Mouse (Mus musculus): ENCODE data around the gene Alcam.

- TF ChIP-seq CTCF (IDR thresholded peaks at IDR 0.05 in 2 of 3, conservative IDR thresholded peaks at IDR 0.05 in 1 of 3; ENCODE audit: control insufficient read depth in 1 of 3, insufficient read depth in 1 of 3, low read depth in 2 of 3, low read length in 3 of 3, poor library complexity in 1 of 3, severe bottlenecking in 1 of 3): no peak
- no peak for TF ChIP-seq POLR2A (IDR thresholded peaks at IDR 0.05; ENCODE audit: control insufficient read depth in 1 of 2, insufficient read depth in 1 of 2, low read depth in 1 of 2, low read length in 2 of 2, poor library complexity in 1 of 2)
- TF ChIP-seq KAT2A (conservative IDR thresholded peaks at IDR 0.05; ENCODE audit: low read depth, low read length): no peak
- no peak for TF ChIP-seq EP300 (IDR thresholded peaks at IDR 0.05; ENCODE audit: low read depth in 1 of 2, low read length in 2 of 2)
- no peak for TF ChIP-seq POLR2AphosphoS5 (IDR thresholded peaks at IDR 0.05; ENCODE audit: borderline replicate concordance, low read depth, low read length)
- TF ChIP-seq MEF2A (IDR thresholded peaks at IDR 0.05; ENCODE audit: extremely low read depth, insufficient replicate concordance, low read depth, low read length, poor library complexity, severe bottlenecking): no peak
- TF ChIP-seq POLR2AphosphoS2 (IDR thresholded peaks at IDR 0.05; ENCODE audit: low read length): no peak
- no peak for TF ChIP-seq GATA1 (IDR thresholded peaks at IDR 0.05; ENCODE audit: low read depth, low read length)
- no peak for TF ChIP-seq USF2 (IDR thresholded peaks at IDR 0.05; ENCODE audit: borderline replicate concordance in 1 of 2, insufficient read depth in 1 of 2, low read depth in 1 of 2, low read length in 2 of 2)
- TF ChIP-seq TBP (IDR thresholded peaks at IDR 0.05; ENCODE audit: low read depth, low read length): no peak
Measured at GRCm38 (mm10) chr16:52464597-52464996, 10.7 kb upstream of the Alcam start.
